Mouse (Mus musculus): ENCODE results near the gene Ctnna3. TPM values are rescaled to one million over a fixed set of nuclear protein-coding genes. Genes with fewer than 3 reads are reported as not detected.

Ctnna3 gene
- polyA plus RNA-seq, 2 experiments = 0.78 to 0.89 TPM

GRCm38 (mm10) chr10:63954308-63954930 lies 524.5 kb downstream of the Ctnna3 start:
- Histone ChIP-seq H3K9me3 (ENCODE audit: control insufficient read depth, low read length) (no peaks in the 10 kb centered on the region), H3K9ac (ENCODE audit: low read depth, low read length, severe bottlenecking) (no peak overlapping the region), H3K4me3 (replicated peaks; ENCODE audit: low read length) (no peak overlapping the region), H3K4me1 (ENCODE audit: control insufficient read depth, insufficient read depth, low read length) (0 out of 2 replicates have a peak, but pooled peaks cover 2% of the 10 kb centered on the region), H3K36me3 (ENCODE audit: control insufficient read depth, insufficient read depth, low read length) (no peaks in the 10 kb centered on the region), H3K27me3 (ENCODE audit: control insufficient read depth, insufficient read depth, low read length) (no peaks in the 10 kb centered on the region), H3K4me2 (replicated peaks; ENCODE audit: low read depth, low read length, severe bottlenecking) (no peak overlapping the region), H3K27ac (replicated peaks; ENCODE audit: low read depth, low read length) (no peak overlapping the region)
- no peak for TF ChIP-seq POLR2A (IDR thresholded peaks at IDR 0.05; ENCODE audit: borderline replicate concordance, extremely low read depth, insufficient read depth, insufficient read length)
- WGBS = 21% methylated on average over 6 of the region's 7 CpGs
- ATAC-seq (ENCODE audit: low FRiP score, low read depth) (peak; percentile 62), DNase-seq (ENCODE audit: low spot score) (peak; percentile 21)

GRCm38 (mm10) chr10:63972300-63972699 lies 542.4 kb downstream of the Ctnna3 start:
- Histone ChIP-seq H3K36me3 (ENCODE audit: control insufficient read depth, insufficient read depth, low read length) (no peaks in the 10 kb centered on the region), H3K27ac (replicated peaks; ENCODE audit: low read depth, low read length) (no peak overlapping the region), H3K4me3 (replicated peaks; ENCODE audit: low read length) (no peak overlapping the region), H3K9ac (ENCODE audit: low read depth, low read length, severe bottlenecking) (no peak overlapping the region), H3K27me3 (ENCODE audit: control insufficient read depth, insufficient read depth, low read length) (no peaks in the 10 kb centered on the region), H3K4me2 (replicated peaks; ENCODE audit: low read depth, low read length, severe bottlenecking) (no peak overlapping the region), H3K9me3 (ENCODE audit: control insufficient read depth, low read length) (no peaks in the 10 kb centered on the region), H3K4me1 (ENCODE audit: control insufficient read depth, insufficient read depth, low read length) (no peaks in the 10 kb centered on the region)
- WGBS = 87% methylated on average over 2 of the region's 2 CpGs
- ATAC-seq (ENCODE audit: low FRiP score, low read depth) = no peak
- DNase-seq (ENCODE audit: low spot score) = no peak
- TF ChIP-seq POLR2A (IDR thresholded peaks at IDR 0.05; ENCODE audit: borderline replicate concordance, extremely low read depth, insufficient read depth, insufficient read length) = no peak

GRCm38 (mm10) chr10:63978101-63978500 lies 548.2 kb downstream of the Ctnna3 start:
- ATAC-seq (ENCODE audit: low FRiP score, low read depth) (no peak; the same call in 1 of the 2 replicates), DNase-seq (ENCODE audit: low spot score) (peak; percentile 29)
- Histone ChIP-seq H3K36me3 (ENCODE audit: control insufficient read depth, insufficient read depth, low read length) (no peaks in the 10 kb centered on the region), H3K4me2 (replicated peaks; ENCODE audit: low read depth, low read length, severe bottlenecking) (peak overlapping the region; percentile 23), H3K27ac (replicated peaks; ENCODE audit: low read depth, low read length) (no peak overlapping the region), H3K9ac (ENCODE audit: low read depth, low read length, severe bottlenecking) (0 out of 2 replicates have a peak overlapping the region, but pooled peaks have one; percentile 3), H3K27me3 (ENCODE audit: control insufficient read depth, insufficient read depth, low read length) (no peaks in the 10 kb centered on the region), H3K4me3 (replicated peaks; ENCODE audit: low read length) (no peak overlapping the region; the same call in 1 of the 2 replicates), H3K4me1 (ENCODE audit: control insufficient read depth, insufficient read depth, low read length) (peaks cover 4% of the 10 kb centered on the region; the same call in 1 of the 2 replicates), H3K9me3 (ENCODE audit: control insufficient read depth, low read length) (no peaks in the 10 kb centered on the region)
- 19% methylated on average over 11 of the region's 11 CpGs for WGBS
- TF ChIP-seq POLR2A (IDR thresholded peaks at IDR 0.05; ENCODE audit: borderline replicate concordance, extremely low read depth, insufficient read depth, insufficient read length) = no peak

- DNase-seq (ENCODE audit: low spot score) = no peak
Observed at GRCm38 (mm10) chr10:63978535-63978934, 548.6 kb downstream of the Ctnna3 start.

GRCm38 (mm10) chr10:63978969-63979368 lies 549.1 kb downstream of the Ctnna3 start:
- Histone ChIP-seq H3K27me3 (ENCODE audit: control insufficient read depth, insufficient read depth, low read length) (no peaks in the 10 kb centered on the region), H3K9me3 (ENCODE audit: control insufficient read depth, low read length) (no peaks in the 10 kb centered on the region), H3K27ac (replicated peaks; ENCODE audit: low read depth, low read length) (no peak overlapping the region), H3K36me3 (ENCODE audit: control insufficient read depth, insufficient read depth, low read length) (no peaks in the 10 kb centered on the region), H3K9ac (ENCODE audit: low read depth, low read length, severe bottlenecking) (no peak overlapping the region), H3K4me2 (replicated peaks; ENCODE audit: low read depth, low read length, severe bottlenecking) (no peak overlapping the region), H3K4me3 (replicated peaks; ENCODE audit: low read length) (no peak overlapping the region), H3K4me1 (ENCODE audit: control insufficient read depth, insufficient read depth, low read length) (peaks cover 4% of the 10 kb centered on the region; the same call in 1 of the 2 replicates)
- ATAC-seq (ENCODE audit: low FRiP score, low read depth) (no peak), DNase-seq (ENCODE audit: low spot score) (no peak)
- TF ChIP-seq POLR2A (IDR thresholded peaks at IDR 0.05; ENCODE audit: borderline replicate concordance, extremely low read depth, insufficient read depth, insufficient read length) = no peak
- 51% methylated on average over 5 of the region's 5 CpGs for WGBS

More at GRCm38 (mm10) chr10:63978535-63978934, 548.6 kb downstream of the Ctnna3 start:
- H3K36me3 ChIP-seq (ENCODE audit: control insufficient read depth, insufficient read depth, low read length) = no peaks in the 10 kb centered on the region
- WGBS = 46% methylated on average over 3 of the region's 3 CpGs
- H3K4me2 ChIP-seq (replicated peaks; ENCODE audit: low read depth, low read length, severe bottlenecking) = no peak overlapping the region
- H3K27ac ChIP-seq (replicated peaks; ENCODE audit: low read depth, low read length) = no peak overlapping the region
- no peaks in the 10 kb centered on the region for H3K9me3 ChIP-seq (ENCODE audit: control insufficient read depth, low read length)
- TF ChIP-seq POLR2A (IDR thresholded peaks at IDR 0.05; ENCODE audit: borderline replicate concordance, extremely low read depth, insufficient read depth, insufficient read length) = no peak
- peaks cover 4% of the 10 kb centered on the region; the same call in 1 of the 2 replicates for H3K4me1 ChIP-seq (ENCODE audit: control insufficient read depth, insufficient read depth, low read length)
- H3K4me3 ChIP-seq (replicated peaks; ENCODE audit: low read length) = no peak overlapping the region
- no peak for ATAC-seq (ENCODE audit: low FRiP score, low read depth)
- no peaks in the 10 kb centered on the region for H3K27me3 ChIP-seq (ENCODE audit: control insufficient read depth, insufficient read depth, low read length)
- H3K9ac ChIP-seq (ENCODE audit: low read depth, low read length, severe bottlenecking) = no peak overlapping the region
